Mouse (Mus musculus): ENCODE measurements around the gene A030014E15Rik.
"Not testable (repeated sequence)": the region's sequence is repeated elsewhere in the genome, so short reads cannot be mapped to it uniquely, and the experiment has no call there.

DNA sequence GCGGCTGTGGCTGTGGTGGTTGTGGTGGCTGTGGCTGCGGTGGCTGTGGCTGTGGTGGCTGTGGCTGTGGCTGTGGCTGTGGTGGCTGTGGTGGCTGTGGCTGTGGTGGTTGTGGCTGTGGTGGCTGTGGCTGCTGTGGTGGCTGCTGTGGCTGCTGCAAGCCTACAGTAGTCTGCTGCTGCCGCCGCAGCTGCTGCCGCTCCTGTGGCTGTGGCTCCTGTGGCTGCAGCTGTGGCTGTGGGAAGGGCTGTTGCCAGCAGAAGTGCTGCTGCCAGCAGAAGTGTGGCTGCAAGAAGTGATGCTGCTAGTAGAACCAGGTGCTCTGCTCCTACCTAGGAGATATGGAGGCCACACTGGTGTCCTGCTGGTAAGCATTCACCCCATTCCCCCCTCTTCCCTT lies 11.3 kb upstream of the A030014E15Rik start:
- not testable (repeated sequence) for TF ChIP-seq CTCF (IDR thresholded peaks at IDR 0.05; ENCODE audit: control insufficient read depth, insufficient read depth, low read length); POLR2A (IDR thresholded peaks at IDR 0.05; ENCODE audit: borderline replicate concordance, control insufficient read depth, low read depth, low read length)

Data from bone marrow, adult 2 months (tissue).